Mouse (Mus musculus): ENCODE results near the gene Igsf11. TPM values are rescaled to one million over a fixed set of nuclear protein-coding genes. Genes with fewer than 3 reads are reported as not detected.
A peak's percentile ranks its signal among the peaks of the same experiment; 100 is the strongest.

The Igsf11 gene
- polyA plus RNA-seq (2015; fragmentation: Nextera tagmentation; extraction: Ambion mirVana): 0.16 and 0.25 TPM in 2 replicates

GRCm38 (mm10) chr16:38892371-38892770 lies at the start of gene Igsf11:
TSS of gene Igsf11 (plus strand) at chr16:38892671.
- no peaks in the 10 kb centered on the region for H3K4me1 ChIP-seq (replicated peaks; ENCODE audit: control insufficient read depth, insufficient read depth, low read length)
- no peak within 1 kb of the TSS for H3K9ac ChIP-seq (ENCODE audit: low read length)
- no peaks in the 10 kb centered on the region for H3K9me3 ChIP-seq (ENCODE audit: control insufficient read depth, low read length)
- ATAC-seq (ENCODE audit: low read depth): no peak
- H3K27ac ChIP-seq (ENCODE audit: low read length): no peak within 1 kb of the TSS
- no peak within 1 kb of the TSS for H3K4me3 ChIP-seq (ENCODE audit: low read length)
- WGBS: 78% methylated on average over 7 of the region's 7 CpGs
- no peak within 1 kb of the TSS for H3K4me2 ChIP-seq (ENCODE audit: low read depth, low read length)
- no peaks in the 10 kb centered on the region for H3K36me3 ChIP-seq (ENCODE audit: control insufficient read depth, insufficient read depth, low read length)
- no peaks in the 10 kb centered on the region for H3K27me3 ChIP-seq (ENCODE audit: control insufficient read depth, insufficient read depth, low read depth, low read length)

GRCm38 (mm10) chr16:38858120-38858749 lies 34.2 kb upstream of the Igsf11 start:
- Histone ChIP-seq H3K4me3 (ENCODE audit: low read length) (no peak overlapping the region), H3K27me3 (ENCODE audit: control insufficient read depth, insufficient read depth, low read depth, low read length) (no peaks in the 10 kb centered on the region), H3K4me1 (replicated peaks; ENCODE audit: control insufficient read depth, insufficient read depth, low read length) (no peaks in the 10 kb centered on the region), H3K9ac (ENCODE audit: low read length) (no peak overlapping the region), H3K4me2 (ENCODE audit: low read depth, low read length) (no peak overlapping the region; the same call in 1 of the 2 replicates), H3K27ac (ENCODE audit: low read length) (no peak overlapping the region), H3K36me3 (ENCODE audit: control insufficient read depth, insufficient read depth, low read length) (no peaks in the 10 kb centered on the region), H3K9me3 (ENCODE audit: control insufficient read depth, low read length) (no peaks in the 10 kb centered on the region)
- no peak for ATAC-seq (ENCODE audit: low read depth)
- WGBS: 21% methylated on average over 8 of the region's 8 CpGs

- Histone ChIP-seq H3K4me3 (ENCODE audit: low read length) (no peak overlapping the region), H3K36me3 (ENCODE audit: control insufficient read depth, insufficient read depth, low read length) (no peaks in the 10 kb centered on the region), H3K9me3 (ENCODE audit: control insufficient read depth, low read length) (no peaks in the 10 kb centered on the region), H3K4me1 (replicated peaks; ENCODE audit: control insufficient read depth, insufficient read depth, low read length) (no peaks in the 10 kb centered on the region), H3K9ac (ENCODE audit: low read length) (no peak overlapping the region), H3K27ac (ENCODE audit: low read length) (no peak overlapping the region), H3K27me3 (ENCODE audit: control insufficient read depth, insufficient read depth, low read depth, low read length) (no peaks in the 10 kb centered on the region), H3K4me2 (ENCODE audit: low read depth, low read length) (no peak overlapping the region)
- 74% methylated on average over 6 of the region's 6 CpGs for WGBS
- no peak for ATAC-seq (ENCODE audit: low read depth)
Observed at GRCm38 (mm10) chr16:38860548-38860947, 31.9 kb upstream of the Igsf11 start.

GRCm38 (mm10) chr16:38864358-38864757 lies 28.1 kb upstream of the Igsf11 start:
- no peak overlapping the region for H3K4me2 ChIP-seq (ENCODE audit: low read depth, low read length)
- H3K27me3 ChIP-seq (ENCODE audit: control insufficient read depth, insufficient read depth, low read depth, low read length): no peaks in the 10 kb centered on the region
- H3K4me3 ChIP-seq (ENCODE audit: low read length): no peak overlapping the region
- H3K27ac ChIP-seq (ENCODE audit: low read length): no peak overlapping the region
- H3K36me3 ChIP-seq (ENCODE audit: control insufficient read depth, insufficient read depth, low read length): no peaks in the 10 kb centered on the region
- no peaks in the 10 kb centered on the region for H3K9me3 ChIP-seq (ENCODE audit: control insufficient read depth, low read length)
- WGBS: 57% methylated on average over 5 of the region's 5 CpGs
- H3K4me1 ChIP-seq (replicated peaks; ENCODE audit: control insufficient read depth, insufficient read depth, low read length): no peaks in the 10 kb centered on the region
- no peak for ATAC-seq (ENCODE audit: low read depth)
- H3K9ac ChIP-seq (ENCODE audit: low read length): no peak overlapping the region

- no peaks in the 10 kb centered on the region for H3K27me3 ChIP-seq (ENCODE audit: control insufficient read depth, insufficient read depth, low read depth, low read length)
- H3K36me3 ChIP-seq (ENCODE audit: control insufficient read depth, insufficient read depth, low read length): no peaks in the 10 kb centered on the region
- ATAC-seq (ENCODE audit: low read depth): no peak
- H3K9me3 ChIP-seq (ENCODE audit: control insufficient read depth, low read length): no peaks in the 10 kb centered on the region
- H3K27ac ChIP-seq (ENCODE audit: low read length): no peak overlapping the region
- H3K9ac ChIP-seq (ENCODE audit: low read length): no peak overlapping the region
- H3K4me1 ChIP-seq (replicated peaks; ENCODE audit: control insufficient read depth, insufficient read depth, low read length): no peaks in the 10 kb centered on the region
- no peak overlapping the region for H3K4me3 ChIP-seq (ENCODE audit: low read length)
- 52% methylated on average over 4 of the region's 4 CpGs for WGBS
- no peak overlapping the region for H3K4me2 ChIP-seq (ENCODE audit: low read depth, low read length)
Observed at GRCm38 (mm10) chr16:38873231-38873630, 19.2 kb upstream of the Igsf11 start.

GRCm38 (mm10) chr16:38874481-38874880 lies 18.0 kb upstream of the Igsf11 start:
- 27% methylated on average over 4 of the region's 4 CpGs for WGBS
- no peak overlapping the region for H3K4me2 ChIP-seq (ENCODE audit: low read depth, low read length)

GRCm38 (mm10) chr16:38898816-38899425 lies 6.5 kb downstream of the Igsf11 start:
- Histone ChIP-seq H3K4me3 (ENCODE audit: low read length) (no peak overlapping the region), H3K36me3 (ENCODE audit: control insufficient read depth, insufficient read depth, low read length) (no peaks in the 10 kb centered on the region), H3K9me3 (ENCODE audit: control insufficient read depth, low read length) (no peaks in the 10 kb centered on the region), H3K9ac (ENCODE audit: low read length) (no peak overlapping the region), H3K27ac (ENCODE audit: low read length) (no peak overlapping the region), H3K4me1 (replicated peaks; ENCODE audit: control insufficient read depth, insufficient read depth, low read length) (no peaks in the 10 kb centered on the region), H3K27me3 (ENCODE audit: control insufficient read depth, insufficient read depth, low read depth, low read length) (peaks cover 18% of the 10 kb centered on the region), H3K4me2 (ENCODE audit: low read depth, low read length) (no peak overlapping the region)
- WGBS: 34% methylated on average over 8 of the region's 8 CpGs
- no peak for ATAC-seq (ENCODE audit: low read depth)

More at GRCm38 (mm10) chr16:38874481-38874880, 18.0 kb upstream of the Igsf11 start:
- no peak overlapping the region for H3K9ac ChIP-seq (ENCODE audit: low read length)
- no peaks in the 10 kb centered on the region for H3K36me3 ChIP-seq (ENCODE audit: control insufficient read depth, insufficient read depth, low read length)
- H3K4me1 ChIP-seq (replicated peaks; ENCODE audit: control insufficient read depth, insufficient read depth, low read length): no peaks in the 10 kb centered on the region
- no peak for ATAC-seq (ENCODE audit: low read depth)
- H3K9me3 ChIP-seq (ENCODE audit: control insufficient read depth, low read length): no peaks in the 10 kb centered on the region
- H3K4me3 ChIP-seq (ENCODE audit: low read length): no peak overlapping the region
- no peak overlapping the region for H3K27ac ChIP-seq (ENCODE audit: low read length)
- no peaks in the 10 kb centered on the region for H3K27me3 ChIP-seq (ENCODE audit: control insufficient read depth, insufficient read depth, low read depth, low read length)

GRCm38 (mm10) chr16:38900024-38900423 lies 7.6 kb downstream of the Igsf11 start:
- Histone ChIP-seq H3K36me3 (ENCODE audit: control insufficient read depth, insufficient read depth, low read length) (no peaks in the 10 kb centered on the region), H3K4me3 (ENCODE audit: low read length) (no peak overlapping the region), H3K27ac (ENCODE audit: low read length) (no peak overlapping the region), H3K27me3 (ENCODE audit: control insufficient read depth, insufficient read depth, low read depth, low read length) (peaks cover 26% of the 10 kb centered on the region), H3K4me2 (ENCODE audit: low read depth, low read length) (no peak overlapping the region), H3K4me1 (replicated peaks; ENCODE audit: control insufficient read depth, insufficient read depth, low read length) (no peaks in the 10 kb centered on the region), H3K9ac (ENCODE audit: low read length) (no peak overlapping the region), H3K9me3 (ENCODE audit: control insufficient read depth, low read length) (no peaks in the 10 kb centered on the region)
- no peak for ATAC-seq (ENCODE audit: low read depth)
- whole genome bisulfite sequencing: 62% methylated on average over 1 of the region's 1 CpGs

- ATAC-seq (ENCODE audit: low read depth): peak; percentile 100
- no peaks in the 10 kb centered on the region for H3K9me3 ChIP-seq (ENCODE audit: control insufficient read depth, low read length)
- H3K4me1 ChIP-seq (replicated peaks; ENCODE audit: control insufficient read depth, insufficient read depth, low read length): no peaks in the 10 kb centered on the region
- H3K9ac ChIP-seq (ENCODE audit: low read length): peak overlapping the region; percentile 68
- under 1% methylated on average over 57 of the region's 71 CpGs for WGBS
- H3K27ac ChIP-seq (ENCODE audit: low read length): peak overlapping the region; percentile 46
- no peaks in the 10 kb centered on the region for H3K36me3 ChIP-seq (ENCODE audit: control insufficient read depth, insufficient read depth, low read length)
- H3K27me3 ChIP-seq (ENCODE audit: control insufficient read depth, insufficient read depth, low read depth, low read length): peaks cover 40% of the 10 kb centered on the region
- H3K4me2 ChIP-seq (ENCODE audit: low read depth, low read length): peak overlapping the region; percentile 99
- peak overlapping the region; percentile 64 for H3K4me3 ChIP-seq (ENCODE audit: low read length)
Observed at GRCm38 (mm10) chr16:38902111-38902778, 9.8 kb downstream of the Igsf11 start.
